Mouse (Mus musculus) lung, postnatal 25 days (tissue): ENCODE data around the gene Gigyf1.

Source experiments
- DNase-seq: peaks from one replicate; pipeline ENCODE4 v3.0.0; 2022; ENCODE audit warnings: low spot score

Gene Gigyf1

GRCm38 (mm10) chr5:137534762-137535161, 16.4 kb downstream of the Gigyf1 start:
- peak; percentile 75 for DNase-seq

DNA sequence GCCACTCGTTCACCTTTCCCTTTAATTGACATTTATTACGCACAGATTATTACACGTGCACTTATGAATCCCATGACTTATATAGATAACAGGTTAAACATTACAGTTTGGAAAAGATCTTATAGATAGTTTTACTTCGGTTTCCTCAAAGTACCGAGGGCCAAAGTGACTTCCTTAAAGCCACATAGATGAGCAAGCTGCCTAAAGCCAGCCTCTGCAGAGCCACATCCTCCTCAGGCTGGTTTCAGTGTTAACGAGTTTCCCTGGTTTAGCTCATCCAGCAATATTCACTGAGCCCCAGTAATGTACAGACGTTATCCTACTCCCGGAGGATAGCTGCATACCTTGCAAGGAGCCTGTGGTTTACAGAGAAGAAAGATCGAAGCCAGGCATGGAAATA, 17.0 kb downstream of the Gigyf1 start:
- no peak for DNase-seq

DNA sequence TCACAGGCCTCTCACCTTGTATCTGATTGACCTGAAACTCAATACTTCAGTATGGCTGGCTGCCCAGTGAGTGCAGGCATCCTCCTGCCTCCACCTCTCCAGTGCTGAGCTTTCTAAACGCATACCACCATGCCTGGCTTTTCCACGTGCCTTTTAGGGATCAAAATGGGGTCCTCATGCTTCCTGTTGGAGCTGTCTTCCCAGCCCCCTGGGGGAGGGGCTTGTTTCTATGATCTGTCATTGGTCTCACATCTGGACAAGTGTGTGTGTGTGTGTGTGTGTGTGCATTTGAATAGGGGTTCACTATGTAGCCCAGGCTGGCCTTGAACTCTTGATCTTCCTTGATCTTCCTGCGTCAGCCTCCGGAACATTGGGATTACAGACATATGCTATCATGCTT, 19.1 kb downstream of the Gigyf1 start:
- no peak for DNase-seq

DNA sequence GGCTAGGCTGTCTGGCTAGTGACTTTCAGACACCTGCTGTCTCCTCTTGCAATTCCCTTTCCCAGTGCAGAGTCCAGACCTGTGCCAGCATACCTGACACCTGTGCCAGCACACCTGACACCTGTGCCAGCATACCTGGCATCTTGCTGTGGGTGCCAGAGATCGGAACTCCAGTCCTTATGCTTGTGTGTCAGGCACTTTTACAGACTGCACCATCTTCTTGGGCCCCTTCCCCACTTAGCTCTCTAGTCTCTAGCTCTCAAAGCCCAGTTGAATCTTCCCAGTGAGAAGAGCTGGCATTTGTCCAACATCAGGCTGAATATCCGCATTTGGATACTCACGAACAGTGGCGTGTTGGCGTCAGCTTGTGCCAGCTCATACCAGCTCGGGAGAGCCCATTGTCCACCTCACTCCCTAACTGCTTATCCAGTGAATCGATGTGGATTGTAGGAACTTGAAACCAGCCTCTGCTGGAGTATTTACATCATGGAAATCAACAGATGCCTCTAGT, 21.0 kb downstream of the Gigyf1 start:
- DNase-seq, result no peak

DNA sequence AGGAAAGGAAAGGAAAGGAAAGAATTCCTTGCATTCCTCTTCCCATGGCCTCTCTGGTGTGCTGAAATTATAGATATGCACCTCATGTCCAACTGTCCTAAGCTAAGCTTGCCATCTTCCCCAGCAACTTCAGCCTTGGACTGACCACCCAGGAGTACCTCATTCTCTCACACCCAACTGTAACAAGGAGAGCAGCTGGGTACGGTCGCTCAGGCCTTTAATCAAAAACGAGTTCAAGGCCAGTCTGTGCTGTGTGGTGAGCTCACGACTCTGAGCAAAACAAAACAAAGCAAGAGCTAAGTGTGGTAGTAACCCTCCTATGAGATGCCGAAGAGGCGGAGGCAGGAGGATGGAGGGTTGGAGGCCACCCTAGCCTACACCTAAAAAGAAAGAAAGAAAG, 22.6 kb downstream of the Gigyf1 start:
- DNase-seq, result no peak

- DNase-seq, result no peak
Measured at GRCm38 (mm10) chr5:137541768-137542540, 23.6 kb downstream of the Gigyf1 start.

GRCm38 (mm10) chr5:137544926-137545325, 26.6 kb downstream of the Gigyf1 start:
- DNase-seq, result no peak

GRCm38 (mm10) chr5:137545596-137545995, 27.2 kb downstream of the Gigyf1 start:
- DNase-seq, result no peak

- no peak for DNase-seq
Measured at GRCm38 (mm10) chr5:137549840-137550239, 31.5 kb downstream of the Gigyf1 start.

DNA sequence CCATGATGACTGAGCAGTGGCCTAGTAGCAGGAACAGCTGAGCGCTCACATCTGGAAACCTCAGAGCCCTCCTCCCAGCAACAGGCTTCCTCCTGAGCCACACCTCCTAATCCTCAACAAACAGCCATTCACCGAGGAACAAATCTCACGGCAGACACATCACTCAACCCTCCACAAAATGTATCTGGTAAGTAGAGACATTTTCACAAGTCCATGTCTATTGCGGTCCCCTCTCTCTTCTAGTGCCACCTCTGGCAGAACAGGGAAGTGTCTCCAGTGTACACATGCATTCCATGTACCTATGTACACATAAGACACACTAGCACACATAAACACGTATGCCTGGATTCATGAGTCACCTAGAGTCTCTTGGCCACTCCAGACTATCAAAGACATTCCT, 32.8 kb downstream of the Gigyf1 start:
- DNase-seq, result no peak

- DNase-seq, result no peak
Measured at GRCm38 (mm10) chr5:137553000-137553399, 34.7 kb downstream of the Gigyf1 start.

DNA sequence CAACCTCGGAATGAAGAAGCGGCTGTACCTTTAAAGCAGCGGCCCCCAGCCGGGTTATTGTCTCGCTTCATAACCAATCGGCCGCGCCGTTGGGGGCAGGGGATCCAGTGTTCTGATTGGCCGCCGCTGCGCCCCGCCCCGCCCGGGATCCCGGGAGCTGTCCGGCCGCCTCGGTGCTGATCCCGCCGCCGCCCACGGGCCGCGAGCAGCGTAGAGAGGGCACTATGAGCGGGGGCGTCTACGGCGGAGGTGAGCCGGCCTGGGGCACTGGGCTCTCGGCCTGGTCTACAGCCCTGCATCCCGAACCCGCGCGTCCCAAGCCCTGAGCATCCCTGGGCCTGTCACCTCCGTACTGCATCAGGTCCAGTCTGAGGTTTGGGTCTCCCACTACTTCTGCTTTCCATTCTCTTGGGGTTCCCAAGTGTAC, 35.1 kb downstream of the Gigyf1 start, which contains the start of gene Actl6b:
TSS of gene Actl6b (plus strand) at position 107 of the 427 bp plus-strand sequence.
- DNase-seq, result peak; percentile 29

DNA sequence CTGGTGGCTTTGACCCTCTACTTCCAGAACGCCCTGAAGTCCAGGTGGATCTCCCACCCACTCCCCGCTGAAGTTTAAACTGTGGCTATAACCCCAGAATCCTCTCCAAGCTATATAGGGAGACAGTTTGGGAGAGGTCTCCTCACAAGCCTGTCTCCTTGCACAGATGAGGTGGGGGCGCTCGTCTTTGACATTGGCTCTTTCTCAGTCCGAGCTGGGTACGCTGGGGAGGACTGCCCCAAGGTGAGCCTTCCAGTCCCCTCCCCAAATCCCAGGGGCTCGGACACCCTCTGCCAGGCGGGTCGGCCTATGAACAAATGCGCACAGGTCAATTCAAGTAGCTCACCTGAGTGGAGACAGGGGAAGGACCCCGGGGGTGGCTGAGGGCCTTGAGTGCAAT, 35.5 kb downstream of the Gigyf1 start:
- no peak for DNase-seq

GRCm38 (mm10) chr5:137561556-137561955, 43.2 kb downstream of the Gigyf1 start:
- DNase-seq, result no peak

- DNase-seq, result no peak
Measured at GRCm38 (mm10) chr5:137562965-137563364, 44.6 kb downstream of the Gigyf1 start.

- DNase-seq, result no peak
Measured at GRCm38 (mm10) chr5:137565744-137566143, 47.4 kb downstream of the Gigyf1 start.

- no peak for DNase-seq
Measured at GRCm38 (mm10) chr5:137566416-137566815, 48.1 kb downstream of the Gigyf1 start.

GRCm38 (mm10) chr5:137568223-137568798, 50.0 kb downstream of the Gigyf1 start:
- DNase-seq, result no peak

DNA sequence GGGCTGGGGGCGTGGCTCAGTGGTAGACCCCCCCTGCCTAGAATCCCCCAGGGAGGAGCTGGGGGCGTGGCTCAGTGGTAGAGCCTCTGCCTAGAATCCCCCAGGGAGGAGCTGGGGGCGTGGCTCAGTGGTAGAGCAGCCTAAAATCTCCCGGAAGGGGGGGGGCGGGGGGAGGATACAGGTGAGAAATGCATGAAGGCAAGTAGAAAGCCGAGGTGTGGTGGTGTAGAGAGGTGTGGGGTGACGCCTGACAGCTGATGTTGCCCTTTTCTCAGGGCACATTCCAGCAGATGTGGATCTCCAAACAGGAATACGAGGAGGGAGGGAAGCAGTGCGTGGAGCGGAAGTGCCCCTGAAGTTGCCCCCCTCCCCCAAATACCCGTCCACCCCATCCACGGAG, 50.7 kb downstream of the Gigyf1 start:
- no peak for DNase-seq

DNA sequence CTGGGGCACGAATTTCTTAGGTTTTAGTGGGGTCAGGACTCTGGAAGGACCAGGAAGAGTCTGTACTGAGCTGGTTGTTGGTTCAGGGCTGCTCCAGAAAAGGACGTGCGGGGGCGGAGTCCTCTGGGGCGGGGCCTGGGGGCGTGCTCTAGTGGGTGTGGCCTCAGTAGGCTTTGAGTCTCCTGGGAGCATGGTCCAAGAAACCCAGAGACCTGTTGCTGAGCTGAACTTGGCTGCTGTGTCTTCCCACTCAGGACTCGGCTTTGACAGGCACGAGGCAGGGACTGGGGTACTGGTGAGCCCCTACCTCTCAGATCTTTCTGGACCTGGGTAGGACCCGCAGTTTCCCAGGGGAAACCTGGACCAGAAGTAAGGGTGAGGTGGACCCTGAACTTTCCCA, 51.3 kb downstream of the Gigyf1 start, which contains the start of gene Tfr2:
TSS of gene Tfr2 (plus strand) at position 176 of the 400 bp plus-strand sequence.
- peak; percentile 57 for DNase-seq

DNA sequence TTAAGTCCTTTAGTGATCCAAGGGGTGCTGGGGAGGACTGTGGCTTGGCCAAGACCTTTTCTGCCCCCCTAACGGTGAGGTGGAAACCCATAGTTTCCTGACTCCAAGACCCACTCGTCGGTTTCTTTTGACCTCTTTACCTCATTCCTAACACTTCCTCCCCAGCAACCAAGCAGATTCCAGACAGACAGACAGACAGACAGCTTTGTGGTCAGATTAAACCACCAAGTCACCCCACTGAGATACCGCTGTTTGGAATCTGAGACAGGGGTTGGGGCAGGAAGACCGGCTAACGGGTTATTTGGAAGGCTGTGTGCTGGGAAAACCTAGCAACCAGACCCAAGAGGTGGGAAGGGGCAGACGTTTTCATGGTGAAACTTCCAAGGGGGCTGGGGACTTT, 51.8 kb downstream of the Gigyf1 start:
- no peak for DNase-seq

DNA sequence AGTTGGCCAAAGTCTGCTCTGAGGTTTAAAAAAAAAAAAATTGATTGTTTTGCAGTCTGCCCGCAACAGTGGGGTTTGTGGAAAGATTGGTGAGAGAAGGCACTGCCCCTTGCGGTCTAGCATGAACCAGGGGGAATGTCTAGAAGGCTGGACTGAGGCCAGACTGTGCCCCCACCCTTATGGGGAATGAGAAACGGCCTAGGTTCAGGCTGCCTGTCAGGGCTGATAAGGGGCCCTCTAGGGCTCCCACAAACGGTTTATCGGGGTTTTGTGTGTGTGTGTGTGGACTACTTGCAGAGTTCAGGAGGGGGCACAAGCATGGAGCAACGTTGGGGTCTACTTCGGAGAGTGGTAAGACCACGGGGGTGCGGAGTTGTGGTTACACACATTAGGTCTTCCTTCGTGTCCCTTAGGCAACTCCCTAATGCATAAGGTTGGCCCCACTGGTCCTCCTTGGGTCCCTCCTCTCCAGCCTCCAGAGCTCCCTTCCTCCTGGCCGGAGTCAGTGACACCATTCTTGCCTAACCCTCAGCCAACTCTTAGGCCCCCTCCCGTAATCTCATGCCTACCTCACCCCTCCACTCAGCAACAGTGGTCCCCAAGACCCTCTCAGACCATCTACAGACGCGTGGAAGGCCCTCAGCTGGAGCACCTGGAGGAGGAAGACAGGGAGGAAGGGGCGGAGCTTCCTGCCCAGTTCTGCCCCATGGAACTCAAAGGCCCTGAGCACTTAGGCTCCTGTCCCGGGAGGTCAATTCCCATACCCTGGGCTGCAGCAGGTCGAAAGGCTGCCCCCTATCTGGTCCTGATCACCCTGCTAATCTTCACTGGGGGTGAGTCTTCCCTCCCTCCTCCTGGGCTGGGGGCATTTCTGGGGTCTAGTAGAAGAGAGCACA, 52.6 kb downstream of the Gigyf1 start:
- DNase-seq, result no peak
